Mouse (Mus musculus): ENCODE measurements around the gene Ddx47.
A peak's percentile ranks its signal among the peaks of the same experiment; 100 is the strongest.

The Ddx47 gene

DNA sequence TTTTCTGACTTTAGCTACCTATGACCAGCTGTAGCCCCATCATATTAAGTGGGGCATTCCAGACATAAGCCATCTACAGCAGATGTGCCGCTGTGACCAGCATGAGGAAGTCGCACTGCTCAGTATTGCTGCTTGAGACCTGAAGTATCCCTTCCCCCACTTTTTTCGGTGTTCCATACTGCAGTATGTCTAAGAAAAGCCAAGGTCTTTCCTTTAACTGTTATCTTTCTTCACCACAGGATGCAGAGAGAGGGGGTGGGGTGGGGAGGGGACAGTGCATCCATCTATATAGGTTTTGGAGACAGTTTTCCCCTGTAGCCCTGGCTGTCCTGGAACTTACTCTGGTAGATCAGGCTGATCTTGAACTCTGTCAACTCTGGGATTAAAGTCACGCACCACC, 5.0 kb upstream of the Ddx47 start:
- no peak for DNase-seq (ENCODE audit: inconsistent ontology term)

DNA sequence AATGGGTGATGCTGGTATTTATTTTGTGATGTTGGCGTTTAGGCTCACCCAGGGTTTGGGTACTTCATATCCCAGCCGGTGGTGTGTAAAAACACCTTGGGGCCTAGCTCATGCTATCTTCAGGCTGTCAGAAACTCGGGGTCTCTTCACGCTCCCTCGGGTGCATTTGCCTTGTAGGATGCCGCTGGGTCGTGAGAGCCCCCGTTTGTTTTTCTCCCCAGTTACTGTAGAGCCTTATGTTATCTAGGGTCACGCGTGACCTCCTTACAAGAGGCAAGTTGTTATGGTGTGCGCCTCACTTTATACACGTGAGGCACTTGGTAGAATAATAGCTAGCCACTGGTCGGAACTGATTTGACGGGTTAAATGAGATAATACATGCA, 313 bp downstream of the Ddx47 start:
- DNase-seq (ENCODE audit: inconsistent ontology term), result no peak

DNA sequence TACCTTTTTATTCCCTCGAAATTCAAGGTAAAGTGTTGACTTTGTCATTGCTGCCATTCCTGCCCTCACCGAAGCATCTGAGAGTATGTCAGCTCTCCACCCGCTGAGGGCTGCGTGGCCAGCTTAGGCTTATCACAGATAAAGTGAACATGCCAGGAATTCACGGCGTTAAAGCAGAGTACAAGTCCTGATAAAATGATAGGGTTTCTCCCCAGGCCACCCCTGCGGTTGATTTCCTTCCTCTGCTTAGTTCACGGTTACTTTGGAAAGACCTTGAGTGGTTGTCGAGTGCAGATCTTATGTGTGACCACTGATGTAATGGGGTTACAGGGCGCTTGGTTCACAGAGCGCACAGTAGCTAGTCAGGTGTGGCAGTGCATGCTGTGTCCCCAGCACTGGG, 5.8 kb downstream of the Ddx47 start:
- no peak for DNase-seq (ENCODE audit: inconsistent ontology term)

DNA sequence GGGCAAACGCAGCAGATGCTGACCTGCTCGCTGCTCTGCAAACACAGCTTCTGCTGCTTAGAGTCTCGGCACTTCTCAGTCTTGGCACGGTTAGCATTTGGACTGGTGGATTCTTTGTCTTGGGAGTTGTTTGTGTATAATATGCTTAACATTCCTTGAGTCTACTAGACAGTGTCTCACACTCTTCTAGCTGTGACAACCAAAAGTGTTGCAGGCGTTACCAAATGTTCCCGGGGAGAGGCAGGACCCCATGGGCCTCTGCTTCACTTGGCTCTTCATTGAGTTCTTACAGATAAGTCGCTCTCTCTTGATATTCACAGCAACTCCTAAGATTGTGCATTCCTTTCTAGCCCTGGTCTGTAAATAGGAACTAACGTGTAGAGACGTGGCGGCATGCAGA, 8.2 kb downstream of the Ddx47 start:
- no peak for DNase-seq (ENCODE audit: inconsistent ontology term)

DNA sequence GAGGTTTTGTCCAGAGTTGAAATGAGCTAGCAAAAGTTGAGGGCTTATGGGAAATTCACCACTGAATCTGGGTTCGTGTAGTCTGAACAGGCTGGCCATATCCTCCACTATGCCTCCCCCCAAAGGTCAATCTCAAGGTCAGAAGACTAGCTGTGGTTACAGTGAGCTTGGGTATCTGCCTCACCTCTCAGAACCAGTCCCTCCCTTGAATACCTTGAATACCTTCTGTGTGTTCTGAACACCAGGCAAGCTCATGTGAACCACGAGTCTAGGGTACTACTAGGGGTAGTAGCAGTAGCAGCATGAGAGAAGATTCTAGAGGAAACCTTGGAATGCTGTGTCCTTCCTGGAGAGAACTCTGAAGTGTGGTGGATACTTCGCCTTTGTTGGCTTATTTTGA, 10.2 kb downstream of the Ddx47 start:
- no peak for DNase-seq (ENCODE audit: inconsistent ontology term)

DNA sequence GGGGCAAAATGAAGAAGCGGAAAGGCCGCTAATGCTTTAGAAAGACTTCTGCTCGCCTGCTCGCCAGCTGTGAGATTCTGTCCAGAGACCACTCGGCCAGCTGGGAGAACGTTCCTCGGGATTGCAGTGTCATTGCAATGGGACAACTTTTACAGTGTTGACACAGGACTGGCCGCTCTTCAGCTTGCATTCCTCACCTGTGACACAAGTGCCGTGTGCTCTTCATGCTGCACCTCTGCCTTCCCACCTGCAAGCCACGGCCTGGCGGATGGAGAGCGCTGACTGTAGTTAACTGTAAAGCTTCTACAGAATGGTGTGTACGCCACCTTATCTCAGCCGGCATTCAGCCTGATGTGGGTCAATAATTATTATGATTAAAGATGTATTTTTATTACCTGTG, 12.0 kb downstream of the Ddx47 start:
- no peak for DNase-seq (ENCODE audit: inconsistent ontology term)

DNA sequence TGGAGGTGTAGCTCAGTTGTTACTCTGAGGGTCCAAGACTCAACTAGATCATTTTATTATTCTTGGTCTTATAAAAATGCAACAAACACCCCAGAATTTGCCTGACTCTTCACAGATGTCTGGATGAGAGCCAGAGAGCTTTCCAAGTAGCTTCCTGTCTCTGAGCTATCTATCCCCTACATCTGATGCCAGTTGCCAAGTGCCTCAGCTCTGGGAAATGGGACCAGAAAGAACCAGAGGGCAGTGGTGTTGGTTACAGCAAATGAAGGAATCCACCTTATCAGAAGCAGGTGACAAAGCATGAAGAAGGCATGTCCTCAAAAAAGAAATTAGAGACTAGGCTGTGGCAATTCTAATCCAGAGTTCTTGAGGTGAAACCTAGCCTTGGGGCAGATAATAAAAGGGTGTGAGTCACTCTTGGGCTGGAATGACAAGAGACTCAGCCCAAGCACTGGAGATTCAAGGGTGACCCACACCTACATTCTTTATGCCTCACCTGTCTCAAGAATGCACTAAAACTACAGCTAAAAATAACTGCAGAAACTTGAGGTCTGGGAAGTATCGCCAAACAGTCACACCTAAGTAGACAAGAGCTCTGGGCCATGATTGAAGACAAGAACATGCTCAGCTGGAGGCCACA, 13.5 kb downstream of the Ddx47 start:
- no peak for DNase-seq (ENCODE audit: inconsistent ontology term)

DNA sequence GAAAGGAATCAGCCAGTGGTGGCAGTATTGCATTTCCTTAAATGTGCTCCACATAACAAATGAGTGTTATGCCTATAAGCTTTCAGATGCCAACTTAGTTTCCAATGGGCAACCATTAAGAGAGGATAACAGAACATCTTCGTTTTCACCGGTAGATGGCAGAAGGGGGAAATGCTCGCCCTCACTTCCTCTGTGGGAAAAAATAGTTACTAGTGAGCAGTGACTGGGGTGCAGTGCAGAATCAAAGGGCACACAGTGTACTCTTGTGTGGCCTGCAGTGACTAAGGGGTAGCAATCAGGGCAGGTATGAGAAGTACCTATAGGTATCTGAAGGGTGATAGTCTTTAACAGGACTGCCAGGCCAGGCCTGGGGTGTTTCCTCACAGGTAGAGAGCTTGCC, 14.8 kb downstream of the Ddx47 start:
- DNase-seq (ENCODE audit: inconsistent ontology term), result peak; percentile 46

DNA sequence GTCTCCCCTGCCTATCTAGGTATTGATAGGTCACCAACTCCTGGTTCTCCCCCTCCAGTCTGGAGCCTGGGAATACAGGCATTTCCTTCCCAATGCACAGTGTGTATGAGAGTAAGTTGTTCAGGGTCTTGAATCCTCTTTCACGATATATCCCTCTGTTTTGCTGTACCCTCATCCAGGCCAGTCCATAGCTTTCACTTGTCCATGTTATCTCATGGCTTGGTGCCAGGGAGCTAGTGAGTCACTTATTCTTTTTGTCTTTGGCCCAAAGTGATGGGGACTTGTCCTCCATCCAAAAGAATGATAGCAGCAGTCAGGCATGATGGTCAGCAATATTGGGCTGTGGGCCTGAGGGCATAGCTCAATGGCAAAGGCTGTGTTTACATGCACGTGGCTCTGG, 15.3 kb downstream of the Ddx47 start:
- peak; percentile 61 for DNase-seq (ENCODE audit: inconsistent ontology term)

DNA sequence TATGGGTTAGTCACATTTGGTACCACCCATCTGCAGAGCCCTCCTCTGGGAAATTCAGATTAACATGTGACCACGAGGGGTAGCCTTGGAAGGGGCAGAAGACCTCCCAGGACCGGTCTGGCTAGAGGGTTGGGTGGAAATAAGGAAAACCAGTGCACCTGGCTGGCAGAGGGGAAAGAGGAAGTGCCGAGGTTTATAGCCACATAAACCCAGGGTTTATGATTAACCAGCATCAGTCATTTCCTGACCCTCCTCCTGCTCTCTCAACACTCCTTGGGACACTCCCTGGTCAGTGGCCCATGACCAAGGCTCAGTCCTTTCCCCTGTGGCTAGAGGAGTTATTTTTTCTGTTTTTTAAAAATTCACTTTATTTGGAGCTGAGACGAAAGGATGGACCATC, 17.8 kb downstream of the Ddx47 start:
- no peak for DNase-seq (ENCODE audit: inconsistent ontology term)

DNA sequence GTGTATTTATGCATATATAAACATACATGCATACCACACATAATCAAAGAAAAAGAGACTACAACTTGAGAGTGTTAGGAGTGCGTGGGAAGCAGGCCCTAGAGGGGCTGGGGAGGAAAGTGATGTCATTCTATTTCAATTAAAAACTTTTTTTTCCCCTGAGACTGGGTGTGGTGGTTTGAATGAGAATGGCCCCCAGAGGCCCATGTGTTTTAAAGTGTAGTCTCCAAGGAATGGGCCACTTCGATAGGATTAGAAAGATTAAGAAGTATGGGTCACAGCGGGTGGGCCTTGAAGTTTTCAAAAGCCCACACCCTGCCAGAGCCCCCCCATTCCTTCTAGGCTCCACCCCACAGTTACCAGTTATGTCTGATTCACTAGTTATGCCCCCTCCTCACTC, 27.3 kb downstream of the Ddx47 start:
- DNase-seq (ENCODE audit: inconsistent ontology term), result no peak

DNA sequence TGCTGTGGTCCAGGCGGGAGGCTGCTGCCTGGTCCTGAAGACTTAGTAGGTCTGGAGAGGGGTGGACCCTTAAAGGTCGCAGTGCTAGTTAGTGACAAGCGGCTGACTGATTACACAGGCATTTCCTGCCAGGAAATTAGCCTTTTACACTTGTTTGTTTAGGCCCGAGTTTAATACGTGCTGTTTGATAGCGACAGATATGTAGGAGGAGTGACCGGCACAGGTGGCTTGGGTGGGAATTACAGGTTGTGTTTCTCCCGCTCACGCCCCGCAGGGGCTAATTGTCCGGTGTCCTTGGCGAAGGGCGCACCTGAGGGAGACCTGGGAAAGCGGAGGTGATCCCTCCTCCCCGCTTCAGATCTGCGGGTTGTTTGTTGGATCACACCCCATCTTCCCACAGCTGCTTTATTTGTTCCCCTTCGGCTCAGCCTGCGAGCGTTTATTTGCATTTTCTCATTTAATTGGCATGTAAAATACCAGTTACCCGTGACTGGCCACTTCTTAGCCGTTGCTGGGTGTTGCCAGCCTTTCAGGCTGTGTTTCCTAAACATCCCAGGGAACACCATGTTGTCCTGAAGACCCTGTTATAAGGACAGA, 29.0 kb downstream of the Ddx47 start:
- DNase-seq (ENCODE audit: inconsistent ontology term), result peak; percentile 20

DNA sequence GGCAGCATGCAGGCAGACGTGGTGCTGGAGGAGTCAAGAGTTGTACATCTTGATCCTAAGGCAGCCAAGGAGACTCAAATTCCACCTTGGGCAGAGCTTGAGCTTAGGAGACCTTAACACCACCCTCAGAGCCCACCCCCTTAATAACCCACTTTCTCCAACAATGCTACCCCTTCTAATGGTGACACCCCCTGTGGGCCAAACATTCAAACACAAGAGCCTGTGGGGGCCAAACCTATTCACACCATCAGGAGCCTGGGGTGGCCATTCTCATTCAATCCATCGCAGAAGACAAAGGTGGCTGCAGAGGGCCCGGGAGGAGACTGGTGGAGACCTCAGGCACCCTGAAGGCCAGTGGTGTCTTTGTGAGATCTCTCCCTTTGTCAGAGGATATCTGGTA, 30.5 kb downstream of the Ddx47 start:
- DNase-seq (ENCODE audit: inconsistent ontology term), result no peak

DNA sequence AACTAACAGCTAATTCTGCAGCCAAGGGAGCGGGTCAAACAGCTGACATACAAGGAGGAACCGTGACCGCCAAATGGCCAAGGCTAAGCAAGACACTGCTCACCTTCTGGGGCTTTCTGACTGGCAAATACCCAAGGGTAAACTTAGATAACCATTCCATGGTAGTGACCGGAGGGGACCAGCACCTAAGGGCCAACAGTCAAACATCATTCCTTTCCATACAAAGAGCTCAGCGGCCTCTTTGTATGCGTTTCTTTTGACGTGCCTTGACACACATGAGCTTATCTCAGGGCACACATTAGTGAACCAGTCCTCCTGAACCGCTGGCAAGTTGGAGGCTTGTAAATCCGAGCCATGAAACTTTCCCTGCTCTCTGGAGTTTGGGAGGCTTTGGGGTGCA, 35.9 kb downstream of the Ddx47 start:
- no peak for DNase-seq (ENCODE audit: inconsistent ontology term)

DNA sequence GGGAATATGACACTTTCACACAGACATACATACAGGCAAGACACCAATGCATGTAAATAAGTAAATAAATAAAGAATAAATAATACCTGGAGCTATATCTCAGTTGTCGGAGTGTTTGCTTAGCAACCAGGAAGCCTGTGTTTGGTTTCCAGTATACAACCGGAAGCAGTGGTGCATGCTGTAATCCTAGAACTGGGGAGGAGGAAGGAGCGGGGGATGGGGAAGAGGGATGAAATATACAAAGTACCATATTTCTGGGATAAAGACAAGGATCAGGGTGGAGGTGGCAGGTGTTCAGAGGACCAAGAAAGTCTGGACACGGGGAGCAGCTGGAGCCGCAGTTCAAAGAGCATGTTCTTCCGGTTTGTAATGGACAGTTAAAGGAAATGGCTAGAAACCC, 37.1 kb downstream of the Ddx47 start:
- no peak for DNase-seq (ENCODE audit: inconsistent ontology term)

DNA sequence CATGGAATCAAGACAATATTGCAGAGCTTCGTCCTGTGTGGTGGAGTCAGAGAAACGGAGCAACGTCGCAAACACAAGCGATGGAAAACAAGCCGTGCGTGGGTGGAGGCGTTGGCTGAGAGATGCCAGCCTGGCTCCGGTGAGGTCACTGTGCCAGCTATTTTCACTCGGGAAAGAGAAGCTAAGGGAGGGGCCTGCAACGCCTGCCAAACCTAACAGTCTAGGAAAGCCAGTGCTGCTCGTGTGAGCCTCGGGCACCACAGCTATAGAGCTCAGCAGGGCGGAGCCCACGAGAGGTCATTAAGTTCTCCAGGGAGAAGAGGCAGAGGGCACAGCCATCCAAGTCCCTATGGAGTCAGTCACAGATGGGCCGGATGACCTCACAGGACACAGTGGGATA, 37.5 kb downstream of the Ddx47 start:
- DNase-seq (ENCODE audit: inconsistent ontology term), result no peak

DNA sequence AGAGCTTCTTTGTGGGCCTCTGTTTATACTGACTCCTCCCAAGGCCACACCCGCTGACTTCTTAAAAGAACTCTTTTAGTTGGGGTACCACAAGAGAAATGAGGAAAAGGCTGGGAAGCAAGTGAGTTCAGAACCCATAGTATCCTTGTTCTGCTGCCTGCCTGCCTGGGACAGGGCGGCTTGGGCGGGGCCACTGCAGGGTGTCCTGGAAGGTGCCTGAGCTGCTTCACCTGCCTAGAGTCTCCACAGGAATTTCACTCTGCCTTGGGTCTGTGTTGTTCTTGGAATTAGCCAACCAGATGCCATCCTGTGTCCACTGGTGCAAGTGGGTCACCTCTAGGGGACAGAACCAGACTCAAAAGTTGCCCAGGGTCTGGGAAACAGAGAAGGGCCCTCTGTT, 42.4 kb downstream of the Ddx47 start:
- no peak for DNase-seq (ENCODE audit: inconsistent ontology term)

DNA sequence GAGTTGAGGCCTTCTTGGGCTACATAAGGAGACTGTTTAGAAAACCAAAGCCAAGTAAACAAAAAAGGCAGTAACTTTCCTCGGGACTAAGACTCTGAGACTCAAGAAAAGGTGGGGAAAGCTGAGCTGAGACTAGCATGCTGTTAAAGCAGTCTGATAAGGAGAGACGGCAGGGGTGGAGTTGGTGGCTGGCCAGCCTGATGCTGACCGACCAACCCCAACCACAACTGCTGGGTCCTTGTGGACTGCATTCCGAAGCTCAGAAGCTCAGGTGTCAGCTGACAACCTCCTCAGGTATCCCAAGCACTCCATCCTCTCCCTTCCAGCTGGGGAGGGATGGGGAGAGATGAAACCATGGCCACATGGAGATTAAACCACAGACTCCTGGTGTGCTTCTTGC, 44.5 kb downstream of the Ddx47 start:
- DNase-seq (ENCODE audit: inconsistent ontology term), result no peak

DNA sequence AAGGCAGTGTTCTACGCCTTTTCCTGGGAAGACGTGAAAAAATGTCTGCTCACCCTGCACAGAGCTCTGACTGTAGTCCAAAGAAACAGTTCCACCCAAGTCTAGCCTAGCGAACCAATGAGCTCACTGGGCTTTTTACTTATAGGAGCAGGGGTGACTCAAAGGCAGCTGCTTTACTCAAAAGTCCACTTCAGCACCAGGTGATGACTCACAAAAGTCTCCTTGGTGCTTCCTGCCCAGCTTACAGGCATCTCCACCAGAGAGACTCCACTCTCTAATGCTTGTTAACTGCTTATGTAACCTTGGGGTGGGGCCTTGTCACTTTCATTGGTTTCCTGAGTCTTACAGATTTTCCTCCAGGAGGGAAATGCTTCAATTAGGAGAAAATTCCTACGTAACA, 49.3 kb downstream of the Ddx47 start:
- DNase-seq (ENCODE audit: inconsistent ontology term), result no peak

DNA sequence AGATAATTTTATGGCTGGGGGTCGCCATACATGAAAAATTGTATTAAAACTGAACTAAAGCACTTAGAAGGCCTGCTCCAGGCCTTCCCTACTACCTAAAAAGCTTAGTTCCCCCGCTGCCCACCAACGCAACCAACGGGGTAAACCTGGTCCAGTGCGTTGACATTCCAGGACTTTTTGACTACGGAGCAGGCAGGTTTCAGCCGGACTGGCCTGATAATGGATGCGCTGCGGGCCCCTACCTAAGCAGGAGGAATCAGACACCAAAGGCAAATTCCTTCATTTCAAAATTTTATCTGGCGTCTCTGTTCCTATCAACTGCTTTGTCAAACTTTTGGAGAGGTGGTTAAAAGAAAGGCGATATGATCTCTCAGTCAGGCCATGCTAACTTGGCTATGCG, 53.2 kb downstream of the Ddx47 start:
- no peak for DNase-seq (ENCODE audit: inconsistent ontology term)

DNA sequence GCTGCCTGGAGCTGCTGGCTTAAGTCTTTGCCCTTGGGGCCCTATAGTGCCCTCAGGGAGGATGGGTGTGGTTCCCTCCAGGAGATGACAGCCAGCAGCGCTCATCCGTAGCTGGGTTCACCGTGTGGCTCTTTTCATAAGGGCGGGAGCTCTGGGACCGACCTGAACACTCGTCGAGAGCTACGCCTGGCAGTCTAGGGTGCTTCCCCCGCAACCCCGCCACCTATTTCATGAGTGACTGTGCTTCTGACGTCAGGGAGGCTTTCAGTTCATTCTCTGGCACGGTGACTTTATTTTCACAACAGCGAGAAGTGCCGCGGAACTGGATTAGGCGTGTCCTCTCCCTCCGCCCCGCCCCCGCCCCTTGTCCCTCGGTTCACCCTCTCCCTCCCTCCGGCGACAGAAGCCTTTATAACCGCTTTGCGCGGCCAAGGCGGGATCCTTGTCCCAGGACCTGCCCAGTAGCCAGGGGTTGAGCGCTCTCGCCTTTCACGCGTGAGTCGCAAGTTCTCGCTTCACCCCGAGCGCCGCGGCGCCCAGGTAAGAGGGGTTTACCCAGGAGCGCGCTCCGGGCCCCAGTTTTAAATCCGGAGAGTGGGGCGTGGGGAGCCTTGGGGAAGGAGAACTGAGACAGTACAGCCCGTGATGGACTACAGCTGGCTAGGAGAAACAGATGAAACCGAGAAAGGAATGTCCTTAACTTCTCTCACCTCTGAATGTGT, 54.0 kb downstream of the Ddx47 start, which contains the start of gene Gprc5a:
Gprc5a (plus strand) TSS at position 416 of the 722 bp plus-strand sequence.
- DNase-seq (ENCODE audit: inconsistent ontology term), result peak; percentile 92

DNA sequence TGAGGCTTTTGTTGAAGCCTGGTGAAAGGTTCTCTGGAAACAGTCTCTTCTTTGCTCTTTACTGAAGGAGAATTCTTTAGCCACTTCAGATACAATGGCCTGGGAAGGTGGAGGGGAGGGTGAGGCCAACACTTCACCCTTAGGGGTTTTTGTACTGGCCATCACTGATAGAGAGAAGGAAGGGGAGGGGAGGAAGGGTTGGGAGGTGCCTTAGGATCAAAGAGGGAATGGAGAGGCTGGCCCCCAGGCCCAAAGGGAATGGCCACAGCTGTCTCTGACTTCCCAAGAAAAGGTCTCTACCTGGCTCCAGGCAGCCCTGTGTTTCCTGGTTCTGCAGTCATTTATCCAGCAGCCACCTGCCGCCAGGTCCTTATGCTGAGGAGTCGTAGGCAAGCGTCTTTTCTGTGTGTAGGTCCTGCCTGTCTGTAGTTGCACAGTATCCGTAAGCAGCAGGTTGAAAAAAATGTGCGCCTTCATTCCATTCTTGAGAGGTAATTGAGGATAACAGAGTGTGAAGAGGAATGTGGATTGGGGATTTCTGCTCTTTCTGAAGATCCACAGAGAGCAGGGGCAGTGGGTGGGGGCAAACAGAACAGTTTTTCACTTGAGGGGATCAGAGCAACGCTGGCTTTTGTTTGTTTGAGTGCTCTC, 55.5 kb downstream of the Ddx47 start:
- peak; percentile 75 for DNase-seq (ENCODE audit: inconsistent ontology term)

DNA sequence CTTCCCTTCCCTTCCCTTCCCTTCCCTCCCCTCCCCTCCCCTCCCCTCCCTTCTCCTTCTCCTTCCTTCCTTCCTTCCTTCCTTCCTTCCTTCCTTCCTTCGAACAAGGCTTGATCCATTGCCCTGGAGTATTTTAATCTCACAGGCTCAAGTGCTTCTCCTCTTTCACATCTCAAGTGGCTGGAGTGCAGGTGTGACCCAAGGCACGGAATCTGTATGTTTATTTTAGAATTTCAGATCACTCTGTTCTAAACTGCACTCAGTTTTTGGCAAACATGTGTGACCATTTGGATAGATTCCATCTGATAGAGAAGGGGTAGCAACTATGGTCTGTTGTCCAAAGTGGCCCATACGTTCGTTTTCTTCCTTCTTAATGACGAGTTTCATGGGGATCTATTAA, 56.8 kb downstream of the Ddx47 start:
- no peak for DNase-seq (ENCODE audit: inconsistent ontology term)

Measured in Muller cell, postnatal 12 days (primary cell).